Mouse (Mus musculus): ENCODE measurements around the gene Imp4. TPM values are rescaled to one million over a fixed set of nuclear protein-coding genes. Genes with fewer than 3 reads are reported as not detected.

Imp4 gene
- total RNA-seq, 2 experiments from 2014 or later, result 26.5 to 27.7 TPM

- peak; percentile 64 to 80 for DNase-seq (ENCODE audit: low spot score in 2 of 2)
These were observed 19.8 kb downstream of the Imp4 start, which contains the start of gene Ptpn18 for GRCm38 (mm10) chr1:34459284-34460060. Gene Ptpn18, plus strand, starts transcription at chr1:34459762.

GRCm38 (mm10) chr1:34460061-34460441, 20.4 kb downstream of the Imp4 start:
- DNase-seq (ENCODE audit: low spot score in 2 of 2), result no peak

- DNase-seq (ENCODE audit: low spot score in 2 of 2), result peak; percentile 36 to 61
These were observed 23.1 kb downstream of the Imp4 start for GRCm38 (mm10) chr1:34462766-34463165.

GRCm38 (mm10) chr1:34464310-34464817, 24.7 kb downstream of the Imp4 start:
- DNase-seq (ENCODE audit: low spot score in 2 of 2), result no peak

- DNase-seq (ENCODE audit: low spot score in 2 of 2), result no peak
These were observed 25.8 kb downstream of the Imp4 start for GRCm38 (mm10) chr1:34465445-34465844.

GRCm38 (mm10) chr1:34468051-34468450, 28.4 kb downstream of the Imp4 start:
- no peak for DNase-seq (ENCODE audit: low spot score in 2 of 2)

- no peak for DNase-seq (ENCODE audit: low spot score in 2 of 2)
These were observed 28.8 kb downstream of the Imp4 start for GRCm38 (mm10) chr1:34468500-34468899.

GRCm38 (mm10) chr1:34469801-34470200, 30.1 kb downstream of the Imp4 start:
- no peak for DNase-seq (ENCODE audit: low spot score in 2 of 2)

GRCm38 (mm10) chr1:34472427-34473300, 33.0 kb downstream of the Imp4 start:
- DNase-seq (ENCODE audit: low spot score in 2 of 2), result peak in 1 of 2 experiments; percentile 16

- DNase-seq (ENCODE audit: low spot score in 2 of 2), result no peak
These were observed 39.4 kb downstream of the Imp4 start for GRCm38 (mm10) chr1:34478891-34479655.

- DNase-seq (ENCODE audit: low spot score in 2 of 2), result no peak
These were observed 41.1 kb downstream of the Imp4 start for GRCm38 (mm10) chr1:34480801-34481200.

- DNase-seq (ENCODE audit: low spot score in 2 of 2), result no peak
These were observed 42.4 kb downstream of the Imp4 start for GRCm38 (mm10) chr1:34481920-34482669.

- no peak for DNase-seq (ENCODE audit: low spot score in 2 of 2)
These were observed 44.8 kb downstream of the Imp4 start for GRCm38 (mm10) chr1:34484470-34484869.

GRCm38 (mm10) chr1:34485461-34486188, 46.0 kb downstream of the Imp4 start:
- DNase-seq (ENCODE audit: low spot score in 2 of 2), result no peak

- no peak for DNase-seq (ENCODE audit: low spot score in 2 of 2)
These were observed 47.7 kb downstream of the Imp4 start for GRCm38 (mm10) chr1:34487383-34487782.

- no peak for DNase-seq (ENCODE audit: low spot score in 2 of 2)
These were observed 50.3 kb downstream of the Imp4 start for GRCm38 (mm10) chr1:34489852-34490541.

GRCm38 (mm10) chr1:34491480-34491879, 51.8 kb downstream of the Imp4 start:
- no peak for DNase-seq (ENCODE audit: low spot score in 2 of 2)

All from gastrocnemius, postnatal 4 days (tissue).